Mouse (Mus musculus) heart, adult 2 months (tissue): ENCODE results near the gene Per2.

ENCODE experiments used
- EP300 ChIP-seq: fragments of 200-500 bp; IDR thresholded peaks from 2 replicates; pipeline ENCODE4 v1.6.1; 2011; ENCODE audit warnings: low read depth, low read length, control low read depth; ENCODE audit not compliant: insufficient read depth
- POLR2A ChIP-seq: fragments of 200-500 bp; IDR thresholded peaks from 2 replicates; pipeline ENCODE4 v1.6.1; 2011; ENCODE audit warnings: mild to moderate bottlenecking, low read depth, low read length, control low read depth; ENCODE audit not compliant: insufficient read depth

- TF ChIP-seq EP300 = no peak
- TF ChIP-seq POLR2A = no peak
These were observed 46.7 kb downstream of the Per2 start for GRCm38 (mm10) chr1:91412286-91413029.
